Mouse (Mus musculus) testis, adult 2 months (tissue): ENCODE data around the gene Taf10.

Experiments used
- CTCF ChIP-seq: fragments of 200-500 bp; IDR thresholded peaks from 2 replicates; pipeline ENCODE4 v1.5.1; 2012; ENCODE audit warnings: low read depth, mild to moderate bottlenecking, inconsistent platforms, low read length, moderate library complexity; ENCODE audit not compliant: control insufficient read depth, insufficient read depth, insufficient replicate concordance
- POLR2A ChIP-seq: fragments of 200-500 bp; IDR thresholded peaks from 2 replicates; pipeline ENCODE4 v1.6.1; 2012; ENCODE audit warnings: low read depth, mild to moderate bottlenecking, inconsistent platforms, low read length, moderate library complexity; ENCODE audit not compliant: control insufficient read depth

DNA sequence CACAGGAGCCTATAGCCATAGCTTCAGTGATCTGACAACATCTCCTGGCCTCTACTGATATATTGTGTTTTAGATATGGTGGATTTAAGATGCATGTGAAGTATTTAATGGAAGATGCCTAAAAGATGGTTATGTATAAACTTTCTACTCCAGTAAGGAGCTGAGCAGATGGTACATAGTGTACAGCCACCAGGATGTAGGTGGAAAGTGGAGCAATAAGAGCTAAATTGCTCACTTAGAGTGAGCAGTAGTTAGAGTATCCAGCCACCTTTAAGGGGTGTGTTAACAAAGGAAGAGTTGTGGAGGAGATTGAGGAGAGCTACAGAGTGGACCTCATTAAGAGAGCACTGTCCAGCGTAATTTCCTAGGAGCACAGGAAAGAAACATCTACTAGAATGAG, 47.0 kb upstream of the Taf10 start:
- TF ChIP-seq CTCF (no peak), POLR2A (no peak)
